Mouse (Mus musculus): ENCODE results near the gene Mecom. TPM values are rescaled to one million over a fixed set of nuclear protein-coding genes. Genes with fewer than 3 reads are reported as not detected.
A peak's percentile ranks its signal among the peaks of the same experiment; 100 is the strongest.

Gene Mecom
- polyA plus RNA-seq, 1 experiment: 1.8 TPM

- no peak overlapping the region for H3K4me3 ChIP-seq
- no peaks in the 10 kb centered on the region for H3K36me3 ChIP-seq (ENCODE audit: control insufficient read depth, insufficient read depth)
- no peaks in the 10 kb centered on the region for H3K79me2 ChIP-seq (ENCODE audit: control insufficient read depth, insufficient read depth)
- TF ChIP-seq CEBPB (IDR thresholded peaks at IDR 0.05; ENCODE audit: insufficient read depth, poor library complexity, severe bottlenecking) (no peak), E2F4 (IDR thresholded peaks at IDR 0.05; ENCODE audit: insufficient read depth) (no peak), REST (IDR thresholded peaks at IDR 0.05; ENCODE audit: insufficient read depth, insufficient read length) (no peak), TCF3 (IDR thresholded peaks at IDR 0.05; ENCODE audit: insufficient read length, low read depth) (no peak), TCF12 (IDR thresholded peaks at IDR 0.05; ENCODE audit: insufficient read depth, poor library complexity, severe bottlenecking) (no peak)
- H3K4me2 ChIP-seq (ENCODE audit: low read depth): peak overlapping the region; percentile 83
- H3ac ChIP-seq (ENCODE audit: control insufficient read depth, insufficient read length): no peak overlapping the region
- H3K27me3 ChIP-seq (ENCODE audit: control insufficient read depth, insufficient read depth, insufficient read length): no peaks in the 10 kb centered on the region
These were observed 536.9 kb downstream of the Mecom start for GRCm38 (mm10) chr3:30010889-30011288.

GRCm38 (mm10) chr3:30009596-30009995 is 538.2 kb downstream of the Mecom start:
- H3ac ChIP-seq (ENCODE audit: control insufficient read depth, insufficient read length): no peak overlapping the region
- TF ChIP-seq MAX (IDR thresholded peaks at IDR 0.05; ENCODE audit: low read depth): no peak
- no peak for TF ChIP-seq USF1 (IDR thresholded peaks at IDR 0.05; ENCODE audit: low read depth)
- no peak for TF ChIP-seq MYOG (IDR thresholded peaks at IDR 0.05; ENCODE audit: control insufficient read depth in 1 of 3, insufficient read depth in 1 of 3, insufficient read length in 2 of 3, low read depth in 2 of 3)
- no peak for TF ChIP-seq TCF3 (IDR thresholded peaks at IDR 0.05; ENCODE audit: insufficient read length, low read depth)
- no peak for TF ChIP-seq SRF (IDR thresholded peaks at IDR 0.05; ENCODE audit: control insufficient read depth, insufficient read length, low read depth)
- no peak for TF ChIP-seq POLR2A (IDR thresholded peaks at IDR 0.05; ENCODE audit: insufficient read length, low read depth)
- no peak overlapping the region for H3K4me3 ChIP-seq
- H3K79me2 ChIP-seq (ENCODE audit: control insufficient read depth, insufficient read depth): no peaks in the 10 kb centered on the region
- H3K4me2 ChIP-seq (ENCODE audit: low read depth): no peak overlapping the region
- no peaks in the 10 kb centered on the region for H3K27me3 ChIP-seq (ENCODE audit: control insufficient read depth, insufficient read depth, insufficient read length)
- H3K36me3 ChIP-seq (ENCODE audit: control insufficient read depth, insufficient read depth): peaks cover 5% of the 10 kb centered on the region

GRCm38 (mm10) chr3:30004888-30005405 is 542.9 kb downstream of the Mecom start:
- Histone ChIP-seq H3ac (ENCODE audit: control insufficient read depth, insufficient read length) (no peak overlapping the region), H3K27me3 (ENCODE audit: control insufficient read depth, insufficient read depth, insufficient read length) (no peaks in the 10 kb centered on the region), H3K79me2 (ENCODE audit: control insufficient read depth, insufficient read depth) (no peaks in the 10 kb centered on the region), H3K4me3 (no peak overlapping the region), H3K4me2 (ENCODE audit: low read depth) (no peak overlapping the region), H3K36me3 (ENCODE audit: control insufficient read depth, insufficient read depth) (peaks cover 5% of the 10 kb centered on the region)
- TF ChIP-seq SRF (IDR thresholded peaks at IDR 0.05; ENCODE audit: control insufficient read depth, insufficient read length, low read depth) (no peak), TCF3 (IDR thresholded peaks at IDR 0.05; ENCODE audit: insufficient read length, low read depth) (no peak)

DNA sequence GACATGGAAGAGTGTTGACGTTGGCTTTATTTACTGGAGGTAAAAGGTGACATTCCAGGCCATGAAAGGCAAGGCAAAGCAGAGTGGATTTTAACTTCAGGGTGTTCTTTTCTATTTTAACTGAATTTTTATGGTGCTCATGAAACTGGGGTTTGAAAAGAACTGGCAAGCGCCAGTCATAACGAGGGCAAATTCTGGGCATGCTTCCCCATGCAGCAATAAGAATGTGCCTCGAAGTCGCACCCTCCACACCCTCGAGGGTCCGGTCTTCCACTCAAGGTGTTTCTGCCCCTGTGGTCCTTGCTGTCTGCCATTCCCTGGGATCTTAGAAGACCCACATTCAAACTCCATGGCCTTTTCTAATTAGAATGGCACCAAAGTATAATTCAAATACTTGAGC is 547.5 kb downstream of the Mecom start:
- H3ac ChIP-seq (ENCODE audit: control insufficient read depth, insufficient read length): no peak overlapping the region
- H3K4me3 ChIP-seq: no peak overlapping the region
- no peaks in the 10 kb centered on the region for H3K27me3 ChIP-seq (ENCODE audit: control insufficient read depth, insufficient read depth, insufficient read length)
- peaks cover 5% of the 10 kb centered on the region for H3K36me3 ChIP-seq (ENCODE audit: control insufficient read depth, insufficient read depth)
- H3K79me2 ChIP-seq (ENCODE audit: control insufficient read depth, insufficient read depth): no peaks in the 10 kb centered on the region
- no peak overlapping the region for H3K4me2 ChIP-seq (ENCODE audit: low read depth)
- no peak for TF ChIP-seq SRF (IDR thresholded peaks at IDR 0.05; ENCODE audit: control insufficient read depth, insufficient read length, low read depth)
- TF ChIP-seq TCF12 (IDR thresholded peaks at IDR 0.05; ENCODE audit: insufficient read depth, poor library complexity, severe bottlenecking): no peak
- TF ChIP-seq TCF3 (IDR thresholded peaks at IDR 0.05; ENCODE audit: insufficient read length, low read depth): no peak
- no peak for TF ChIP-seq POLR2AphosphoS2 (IDR thresholded peaks at IDR 0.05; ENCODE audit: insufficient read length, low read depth)
- TF ChIP-seq REST (IDR thresholded peaks at IDR 0.05; ENCODE audit: insufficient read depth, insufficient read length): no peak
- no peak for TF ChIP-seq MAX (IDR thresholded peaks at IDR 0.05; ENCODE audit: low read depth)
- TF ChIP-seq CEBPB (IDR thresholded peaks at IDR 0.05; ENCODE audit: insufficient read depth, poor library complexity, severe bottlenecking): no peak
- no peak for TF ChIP-seq MYOG (IDR thresholded peaks at IDR 0.05; ENCODE audit: control insufficient read depth in 1 of 3, insufficient read depth in 1 of 3, insufficient read length in 2 of 3, low read depth in 2 of 3)

DNA sequence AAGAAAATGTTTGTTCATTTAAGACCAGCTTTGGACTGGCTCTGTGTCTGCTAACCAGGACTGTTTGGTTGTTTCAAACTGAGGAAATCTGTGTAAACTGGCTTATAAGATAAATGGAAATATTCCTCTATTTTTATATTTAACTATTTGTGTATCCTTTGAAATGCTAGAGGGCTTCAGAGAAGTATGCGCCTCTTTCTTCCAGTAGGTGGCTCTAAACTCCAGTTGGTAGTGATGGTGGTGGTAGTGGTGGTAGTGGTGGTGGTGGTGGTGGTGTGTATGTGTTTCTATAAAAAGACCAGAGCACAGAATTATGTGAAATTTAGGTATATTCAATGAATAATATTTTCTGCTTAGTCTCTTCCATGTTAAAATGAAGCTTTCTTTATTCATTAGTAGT is 548.8 kb downstream of the Mecom start:
- TF ChIP-seq TCF3 (IDR thresholded peaks at IDR 0.05; ENCODE audit: insufficient read length, low read depth) (no peak), E2F4 (IDR thresholded peaks at IDR 0.05; ENCODE audit: insufficient read depth) (no peak), SRF (IDR thresholded peaks at IDR 0.05; ENCODE audit: control insufficient read depth, insufficient read length, low read depth) (no peak), USF1 (IDR thresholded peaks at IDR 0.05; ENCODE audit: low read depth) (no peak), MYOG (IDR thresholded peaks at IDR 0.05; ENCODE audit: control insufficient read depth in 1 of 3, insufficient read depth in 1 of 3, insufficient read length in 2 of 3, low read depth in 2 of 3) (no peak), MAX (IDR thresholded peaks at IDR 0.05; ENCODE audit: low read depth) (no peak), POLR2A (IDR thresholded peaks at IDR 0.05; ENCODE audit: insufficient read length, low read depth) (no peak), MYOD1 (IDR thresholded peaks at IDR 0.05; ENCODE audit: control insufficient read depth in 1 of 3, insufficient read length in 2 of 3, low read depth in 2 of 3) (no peak), TCF12 (IDR thresholded peaks at IDR 0.05; ENCODE audit: insufficient read depth, poor library complexity, severe bottlenecking) (no peak)
- H3ac ChIP-seq (ENCODE audit: control insufficient read depth, insufficient read length): no peak overlapping the region
- no peaks in the 10 kb centered on the region for H3K27me3 ChIP-seq (ENCODE audit: control insufficient read depth, insufficient read depth, insufficient read length)

More for the DNA sequence above, 548.8 kb downstream of the Mecom start:
- no peaks in the 10 kb centered on the region for H3K36me3 ChIP-seq (ENCODE audit: control insufficient read depth, insufficient read depth)
- no peaks in the 10 kb centered on the region for H3K79me2 ChIP-seq (ENCODE audit: control insufficient read depth, insufficient read depth)
- no peak overlapping the region for H3K4me3 ChIP-seq
- no peak overlapping the region for H3K4me2 ChIP-seq (ENCODE audit: low read depth)
